Mouse (Mus musculus) limb, embryonic 13.5 days (tissue): Measurements from ENCODE around the gene Thrb. TPM values are rescaled to one million over a fixed set of nuclear protein-coding genes. Genes with fewer than 3 reads are reported as not detected.

Experiments used
- ATAC-seq: fragments of 200-750 bp; cut with Nextera tagmentation; 2 replicates; pipeline ENCODE4 v1.8.0; 2017; ENCODE audit warnings: low read depth, moderate number of reproducible peaks, moderate TSS enrichment; ENCODE audit not compliant: low FRiP score
- H3K27ac ChIP-seq: fragments of 300-500 bp; sonication (generic); 2 replicates; pipeline ENCODE4 v1.5.1; 2015; ENCODE audit warnings: inconsistent platforms, mild to moderate bottlenecking, moderate library complexity
- H3K27me3 ChIP-seq: fragments of 300-500 bp; sonication (generic); 2 replicates; pipeline ENCODE4 v1.6.1; 2015; ENCODE audit warnings: mild to moderate bottlenecking, inconsistent platforms
- H3K36me3 ChIP-seq: fragments of 300-500 bp; sonication (generic); 2 replicates; pipeline ENCODE4 v1.6.1; 2015; ENCODE audit warnings: inconsistent platforms, mild to moderate bottlenecking, moderate library complexity
- H3K4me1 ChIP-seq: fragments of 300-500 bp; sonication (generic); 2 replicates; pipeline ENCODE4 v1.6.1; 2015; ENCODE audit warnings: inconsistent platforms
- H3K4me2 ChIP-seq: fragments of 300-500 bp; sonication (generic); replicated peaks from 2 replicates; pipeline ENCODE4 v1.6.1; 2015; ENCODE audit warnings: inconsistent platforms, mild to moderate bottlenecking, moderate library complexity
- H3K4me3 ChIP-seq: fragments of 300-500 bp; sonication (generic); 2 replicates; pipeline ENCODE4 v1.5.1; 2015; ENCODE audit warnings: moderate library complexity, mild to moderate bottlenecking, inconsistent platforms
- H3K9ac ChIP-seq: fragments of 300-500 bp; sonication (generic); 2 replicates; pipeline ENCODE4 v1.6.1; 2015; ENCODE audit warnings: mild to moderate bottlenecking, inconsistent platforms
- H3K9me3 ChIP-seq: fragments of 300-500 bp; sonication (generic); 2 replicates; pipeline ENCODE4 v1.6.1; 2016; ENCODE audit warnings: inconsistent platforms
- WGBS: fragments of 180-500 bp; shearing (Covaris S2); methylation state at CpG from one replicate; pipeline ENCODE4 v1.1.7; 2015; 5-methylcytosine and 5-hydroxymethylcytosine counted together
- polyA plus RNA-seq: library from polyadenylated mRNA; unstranded; fragments of >200 nt; fragmentation: Nextera tagmentation; extraction: Ambion mirVana; gene quantifications from 2 replicates; pipeline ENCODE4 v1.2.1, GENCODE M21; 2015

Thrb gene
- polyA plus RNA-seq, 1 experiment from 2014 or later: 1.2 TPM

DNA sequence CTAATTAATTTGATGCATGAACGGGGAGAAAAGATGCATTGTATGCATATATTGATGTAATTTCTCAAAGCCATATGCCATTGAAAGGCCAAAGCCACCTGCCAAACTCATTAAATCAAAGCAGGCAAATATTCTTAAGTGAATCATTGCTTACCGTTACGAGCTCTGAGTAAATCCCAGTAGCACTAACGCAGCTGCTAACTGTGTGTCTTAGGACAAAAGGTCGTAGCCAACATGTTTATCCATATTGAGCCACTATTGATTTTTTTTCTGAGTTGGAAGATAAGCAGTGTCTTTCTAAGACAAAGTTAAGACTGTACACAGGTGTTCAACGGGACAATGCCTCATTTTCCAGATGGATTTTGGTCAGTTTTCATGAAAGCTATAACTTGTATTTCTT, 323.8 kb downstream of the Thrb start:
- H3K4me1 ChIP-seq: no peaks in the 10 kb centered on the region
- no peak overlapping the region for H3K4me2 ChIP-seq
- no peak overlapping the region for H3K27ac ChIP-seq
- WGBS: 52% methylated on average over 6 of the region's 6 CpGs
- H3K27me3 ChIP-seq: no peaks in the 10 kb centered on the region
- no peaks in the 10 kb centered on the region for H3K9me3 ChIP-seq
- ATAC-seq: no peak
- no peak overlapping the region for H3K4me3 ChIP-seq
- H3K36me3 ChIP-seq: no peaks in the 10 kb centered on the region
- no peak overlapping the region for H3K9ac ChIP-seq

DNA sequence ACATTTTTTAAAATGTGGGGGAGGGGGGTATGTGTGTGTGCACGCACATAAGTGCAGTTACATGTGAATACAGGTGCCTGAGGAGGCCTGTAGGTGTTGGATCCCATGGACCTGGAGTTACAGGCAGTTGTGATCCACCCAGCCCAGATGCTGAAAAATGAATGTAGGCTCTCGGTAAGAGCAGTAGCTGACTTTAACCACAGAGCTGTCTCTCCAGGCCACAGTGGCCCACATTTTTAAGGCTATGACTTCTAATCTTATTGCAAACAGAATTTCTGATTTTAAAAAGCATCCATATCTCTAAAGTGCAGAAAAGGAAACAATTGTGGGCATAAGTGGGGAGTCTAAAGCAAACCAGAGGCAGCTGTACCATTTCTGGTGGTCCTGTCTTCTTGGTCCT, 328.5 kb downstream of the Thrb start:
- Histone ChIP-seq H3K9me3 (no peaks in the 10 kb centered on the region), H3K36me3 (no peaks in the 10 kb centered on the region), H3K4me1 (no peaks in the 10 kb centered on the region), H3K4me3 (no peak overlapping the region), H3K27ac (no peak overlapping the region), H3K9ac (no peak overlapping the region), H3K4me2 (no peak overlapping the region), H3K27me3 (no peaks in the 10 kb centered on the region)
- ATAC-seq: no peak
- 81% methylated on average over 2 of the region's 2 CpGs for WGBS

DNA sequence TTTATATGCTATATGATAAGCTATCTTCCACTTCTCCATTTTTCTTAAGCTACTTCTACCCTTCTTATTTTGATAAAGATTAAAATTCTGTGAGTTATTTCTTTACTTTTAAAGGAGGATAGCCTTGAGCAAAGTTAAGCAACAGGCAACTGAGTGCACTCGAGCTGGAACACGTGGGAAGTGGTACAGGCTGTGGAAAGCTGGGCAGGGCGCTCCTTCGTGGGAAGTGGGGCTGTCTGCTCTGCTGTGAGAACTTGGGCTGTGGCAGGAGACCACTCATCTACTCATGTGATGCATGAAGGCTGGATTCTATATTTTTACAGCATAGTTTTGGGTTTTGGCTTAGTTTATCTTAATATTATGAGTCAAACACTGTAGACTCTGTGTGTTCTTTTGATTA, 329.1 kb downstream of the Thrb start:
- H3K27ac ChIP-seq: no peak overlapping the region
- H3K36me3 ChIP-seq: no peaks in the 10 kb centered on the region
- WGBS: 78% methylated on average over 4 of the region's 4 CpGs
- H3K4me1 ChIP-seq: no peaks in the 10 kb centered on the region
- H3K9ac ChIP-seq: no peak overlapping the region
- no peak overlapping the region for H3K4me2 ChIP-seq
- H3K9me3 ChIP-seq: no peaks in the 10 kb centered on the region
- no peak overlapping the region for H3K4me3 ChIP-seq
- no peak for ATAC-seq
- no peaks in the 10 kb centered on the region for H3K27me3 ChIP-seq

DNA sequence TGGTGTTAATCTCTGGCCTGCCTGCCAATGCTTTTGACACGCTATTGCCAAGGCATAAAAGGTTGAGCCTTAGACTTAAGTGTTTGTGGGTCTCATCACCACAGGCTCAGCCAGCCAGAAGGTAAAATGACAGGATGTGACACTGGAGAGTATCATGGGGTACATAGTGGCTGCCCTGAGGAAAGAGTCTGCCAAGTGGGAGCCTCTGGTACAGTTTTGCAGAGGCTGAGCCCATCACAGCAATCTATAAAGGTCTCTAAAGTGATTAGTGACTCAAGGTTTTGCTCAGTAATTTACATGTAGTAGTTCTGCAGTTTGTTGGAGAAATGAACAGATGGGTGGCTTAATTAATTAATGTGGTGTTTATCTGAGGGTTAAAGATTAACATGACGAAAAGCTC, 330.1 kb downstream of the Thrb start:
- ATAC-seq: no peak
- WGBS: 74% methylated on average over 2 of the region's 2 CpGs
- H3K36me3 ChIP-seq: no peaks in the 10 kb centered on the region
- H3K4me2 ChIP-seq: no peak overlapping the region
- H3K9me3 ChIP-seq: no peaks in the 10 kb centered on the region
- no peak overlapping the region for H3K9ac ChIP-seq
- no peaks in the 10 kb centered on the region for H3K4me1 ChIP-seq
- no peak overlapping the region for H3K4me3 ChIP-seq
- H3K27ac ChIP-seq: no peak overlapping the region
- no peaks in the 10 kb centered on the region for H3K27me3 ChIP-seq

DNA sequence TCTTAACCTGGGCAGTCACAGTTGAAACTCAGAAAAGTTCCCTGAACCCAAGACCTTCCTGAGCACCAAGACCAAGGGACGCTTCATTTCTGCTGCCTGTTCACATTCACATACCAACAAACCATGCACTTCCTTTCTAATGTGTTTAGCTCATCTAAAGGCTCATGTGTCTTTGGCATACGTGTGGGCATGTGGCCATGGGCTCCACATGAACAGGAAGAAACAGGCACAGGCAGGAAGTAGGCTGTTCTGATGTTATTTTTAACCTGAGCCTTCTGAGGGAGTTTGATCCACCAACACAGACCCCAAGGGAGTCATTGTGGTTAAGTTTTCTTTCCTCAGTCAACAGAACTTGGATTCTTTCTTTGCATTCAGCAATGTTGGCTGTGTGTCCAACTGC, 341.8 kb downstream of the Thrb start:
- Histone ChIP-seq H3K27me3 (no peaks in the 10 kb centered on the region), H3K36me3 (no peaks in the 10 kb centered on the region), H3K27ac (no peak overlapping the region), H3K4me1 (no peaks in the 10 kb centered on the region), H3K4me2 (no peak overlapping the region), H3K9me3 (no peaks in the 10 kb centered on the region), H3K9ac (no peak overlapping the region), H3K4me3 (no peak overlapping the region)
- WGBS: 58% methylated on average over 2 of the region's 2 CpGs
- no peak for ATAC-seq

DNA sequence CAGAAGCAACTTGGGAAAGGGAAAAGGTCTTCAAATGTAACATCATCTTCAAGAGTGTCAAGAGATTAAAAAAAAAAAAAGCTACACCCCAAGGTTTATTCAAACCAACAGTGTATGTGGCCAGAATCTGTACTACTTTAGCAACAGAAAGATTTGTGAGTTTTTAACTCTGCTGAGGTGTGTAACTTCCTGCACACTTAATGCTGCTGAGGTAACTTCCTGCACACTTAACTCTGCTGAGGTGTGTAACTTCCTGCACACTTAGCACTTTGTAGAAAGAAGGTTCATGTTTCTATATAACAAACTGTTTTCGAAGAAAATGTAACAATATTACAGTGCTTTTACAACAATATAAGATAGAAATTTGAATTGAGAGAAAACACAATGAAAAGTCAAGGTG, 343.6 kb downstream of the Thrb start:
- H3K4me2 ChIP-seq: no peak overlapping the region
- H3K9ac ChIP-seq: no peak overlapping the region
- no peak overlapping the region for H3K27ac ChIP-seq
- no peak overlapping the region for H3K4me3 ChIP-seq
- H3K27me3 ChIP-seq: no peaks in the 10 kb centered on the region
- H3K4me1 ChIP-seq: no peaks in the 10 kb centered on the region
- H3K36me3 ChIP-seq: no peaks in the 10 kb centered on the region
- no peak for ATAC-seq
- 93% methylated on average over 1 of the region's 1 CpGs for WGBS
- H3K9me3 ChIP-seq: no peaks in the 10 kb centered on the region

DNA sequence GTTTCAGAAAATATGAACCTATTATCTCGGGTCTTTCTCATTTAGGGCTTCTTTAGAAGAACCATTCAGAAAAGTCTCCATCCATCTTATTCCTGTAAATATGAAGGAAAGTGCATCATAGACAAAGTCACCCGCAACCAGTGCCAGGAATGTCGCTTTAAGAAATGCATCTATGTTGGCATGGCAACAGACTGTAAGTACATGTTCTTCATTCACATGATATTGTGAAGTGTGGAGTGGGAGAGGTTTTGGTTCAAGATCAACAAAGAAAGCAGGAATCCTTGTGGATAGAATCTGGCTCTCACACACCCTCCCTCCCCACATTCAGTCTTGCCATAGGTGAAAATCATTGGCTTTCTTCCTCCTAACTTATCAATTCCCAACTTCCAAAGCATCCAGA, 348.5 kb downstream of the Thrb start:
- no peak overlapping the region for H3K4me2 ChIP-seq
- no peak overlapping the region for H3K27ac ChIP-seq
- H3K27me3 ChIP-seq: no peaks in the 10 kb centered on the region
- H3K4me1 ChIP-seq: no peaks in the 10 kb centered on the region
- no peaks in the 10 kb centered on the region for H3K9me3 ChIP-seq
- no peaks in the 10 kb centered on the region for H3K36me3 ChIP-seq
- no peak overlapping the region for H3K9ac ChIP-seq
- ATAC-seq: no peak
- no peak overlapping the region for H3K4me3 ChIP-seq
- 80% methylated on average over 3 of the region's 3 CpGs for WGBS

DNA sequence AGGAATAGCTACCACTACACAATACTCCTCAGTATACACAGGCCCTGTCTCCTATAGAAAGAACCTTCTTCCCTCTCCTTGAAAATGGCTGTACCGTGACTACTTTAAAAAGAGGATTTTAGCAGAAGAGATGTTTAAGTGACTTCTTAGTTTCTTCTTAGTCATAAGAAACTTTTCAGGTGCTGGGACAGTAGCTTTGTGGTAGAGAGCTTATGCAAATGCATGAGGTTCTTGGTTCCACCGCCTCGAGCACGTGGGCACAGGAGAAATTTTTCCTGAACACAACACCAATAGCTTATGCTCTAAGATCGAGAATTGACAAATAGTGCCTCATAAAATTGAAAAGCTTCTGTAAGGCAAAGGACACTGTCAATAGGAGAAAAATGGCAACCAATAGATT, 356.5 kb downstream of the Thrb start:
- Histone ChIP-seq H3K9me3 (no peaks in the 10 kb centered on the region), H3K4me3 (no peak overlapping the region)
- WGBS: 89% methylated on average over 5 of the region's 5 CpGs

DNA sequence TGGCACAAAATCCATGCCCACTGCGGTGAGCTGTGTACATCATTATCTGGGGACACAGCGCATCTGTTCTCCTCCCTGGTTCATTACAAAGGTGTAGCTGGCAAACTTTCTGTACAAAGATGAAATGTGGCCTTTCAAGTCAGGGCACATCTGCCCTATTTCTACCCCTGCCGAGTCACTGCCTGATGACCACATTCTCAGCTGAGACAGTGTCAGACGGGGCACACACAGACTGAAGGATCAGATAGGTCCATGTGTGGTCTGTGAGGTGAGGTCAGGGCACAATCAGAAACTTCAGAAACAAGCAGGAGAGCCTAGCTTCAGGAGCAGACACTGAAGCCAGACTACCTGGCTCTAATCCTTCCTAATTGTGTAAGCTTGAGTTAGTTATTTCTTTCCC, 360.1 kb downstream of the Thrb start:
- no peak overlapping the region for H3K4me2 ChIP-seq
- H3K9me3 ChIP-seq: no peaks in the 10 kb centered on the region
- no peak overlapping the region for H3K4me3 ChIP-seq
- 83% methylated on average over 4 of the region's 4 CpGs for WGBS
- no peaks in the 10 kb centered on the region for H3K4me1 ChIP-seq
- no peak for ATAC-seq
- no peaks in the 10 kb centered on the region for H3K36me3 ChIP-seq
- no peak overlapping the region for H3K9ac ChIP-seq
- H3K27ac ChIP-seq: no peak overlapping the region
- no peaks in the 10 kb centered on the region for H3K27me3 ChIP-seq

More for the DNA sequence above, 356.5 kb downstream of the Thrb start:
- no peaks in the 10 kb centered on the region for H3K27me3 ChIP-seq
- H3K9ac ChIP-seq: no peak overlapping the region
- H3K36me3 ChIP-seq: no peaks in the 10 kb centered on the region
- no peak overlapping the region for H3K4me2 ChIP-seq
- H3K4me1 ChIP-seq: no peaks in the 10 kb centered on the region
- no peak for ATAC-seq
- H3K27ac ChIP-seq: no peak overlapping the region

DNA sequence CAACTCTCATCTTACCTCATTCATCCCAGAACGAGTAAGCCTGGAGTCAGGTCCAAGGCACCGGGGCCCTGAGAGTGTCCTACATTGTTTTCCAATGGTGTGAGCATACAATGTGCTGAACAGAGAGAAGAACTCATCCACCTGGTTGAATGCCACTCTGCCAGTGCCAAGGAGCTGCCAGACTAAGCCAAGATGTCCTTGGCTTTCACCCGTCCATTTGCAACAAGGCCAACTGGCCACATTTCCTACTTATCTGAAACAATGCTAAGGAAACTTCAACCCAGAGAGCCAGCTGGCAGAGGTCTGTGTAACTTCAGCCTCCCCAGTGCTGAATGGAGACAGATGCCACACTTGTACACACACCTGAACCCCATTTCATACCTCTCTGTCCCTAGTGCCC, 360.6 kb downstream of the Thrb start:
- no peaks in the 10 kb centered on the region for H3K4me1 ChIP-seq
- no peak overlapping the region for H3K4me2 ChIP-seq
- WGBS: 80% methylated on average over 3 of the region's 3 CpGs
- no peak overlapping the region for H3K27ac ChIP-seq
- no peaks in the 10 kb centered on the region for H3K36me3 ChIP-seq
- ATAC-seq: no peak
- H3K9ac ChIP-seq: no peak overlapping the region
- H3K27me3 ChIP-seq: no peaks in the 10 kb centered on the region
- H3K4me3 ChIP-seq: no peak overlapping the region
- no peaks in the 10 kb centered on the region for H3K9me3 ChIP-seq

DNA sequence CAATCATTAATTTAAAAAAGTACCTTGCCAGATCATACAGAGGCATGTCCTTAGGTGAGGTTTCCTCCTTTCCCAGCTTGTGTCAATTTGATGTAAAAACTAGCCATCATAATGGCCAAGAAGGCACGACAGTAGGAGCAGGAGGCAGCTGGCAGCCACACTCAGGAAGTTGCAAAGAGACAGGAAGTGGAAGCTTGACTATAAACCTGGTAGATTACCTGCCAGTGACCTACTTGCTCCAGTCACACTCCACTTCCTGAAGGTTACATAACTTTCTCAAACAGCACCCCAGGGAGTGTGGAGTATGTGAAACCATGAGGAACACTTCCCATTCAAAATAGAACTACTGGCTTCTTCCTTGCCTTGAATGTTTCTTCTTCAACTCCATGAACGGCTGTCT, 361.7 kb downstream of the Thrb start:
- ATAC-seq: no peak
- H3K27me3 ChIP-seq: no peaks in the 10 kb centered on the region

DNA sequence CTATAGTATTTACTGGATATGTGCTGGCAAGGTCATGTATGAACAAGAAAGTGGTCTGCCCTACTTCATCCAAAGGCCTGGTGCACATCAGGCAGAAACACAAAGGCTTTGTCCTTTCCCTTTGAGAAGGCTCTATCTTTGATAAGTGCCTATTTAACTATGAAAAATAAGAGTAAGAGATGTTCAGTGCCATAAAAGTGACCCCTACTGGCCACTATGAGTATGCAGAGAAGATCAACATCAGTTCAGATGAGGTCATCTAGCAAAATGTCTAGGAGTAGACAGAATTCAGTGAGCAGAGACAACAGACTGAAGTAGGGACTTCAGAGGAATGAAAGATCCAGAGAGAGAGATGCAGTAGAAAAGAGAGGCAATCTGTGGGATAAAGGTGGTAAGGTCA, 362.3 kb downstream of the Thrb start:
- H3K27me3 ChIP-seq: no peaks in the 10 kb centered on the region
- no peak for ATAC-seq
- H3K4me1 ChIP-seq: no peaks in the 10 kb centered on the region
- no peak overlapping the region for H3K4me3 ChIP-seq
- no peaks in the 10 kb centered on the region for H3K36me3 ChIP-seq
- H3K9ac ChIP-seq: no peak overlapping the region
- no peak overlapping the region for H3K27ac ChIP-seq
- H3K9me3 ChIP-seq: no peaks in the 10 kb centered on the region
- no peak overlapping the region for H3K4me2 ChIP-seq

More for the DNA sequence above, 361.7 kb downstream of the Thrb start:
- H3K4me1 ChIP-seq: no peaks in the 10 kb centered on the region
- H3K4me3 ChIP-seq: no peak overlapping the region
- H3K4me2 ChIP-seq: no peak overlapping the region
- no peak overlapping the region for H3K27ac ChIP-seq
- WGBS: 63% methylated on average over 2 of the region's 2 CpGs
- no peak overlapping the region for H3K9ac ChIP-seq
- H3K36me3 ChIP-seq: no peaks in the 10 kb centered on the region
- H3K9me3 ChIP-seq: no peaks in the 10 kb centered on the region

DNA sequence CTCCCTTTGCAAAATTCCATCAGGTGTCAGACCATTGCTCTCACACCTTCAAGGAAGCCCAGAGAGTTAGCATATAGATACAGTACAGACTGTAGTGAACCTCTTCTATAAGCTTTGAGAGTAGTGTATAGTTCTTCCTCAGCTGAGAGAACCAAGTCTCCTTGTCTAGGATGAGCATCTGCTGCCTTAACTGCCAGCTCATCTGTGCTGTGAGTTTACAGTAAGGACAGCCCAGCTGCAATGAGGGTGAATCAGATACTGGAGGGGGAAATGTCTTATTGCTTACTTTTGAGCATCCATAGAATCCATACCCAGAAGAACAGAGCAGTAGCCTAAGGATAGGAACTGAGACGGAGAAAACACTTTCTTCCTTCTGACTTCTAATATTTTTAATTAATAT, 367.8 kb downstream of the Thrb start:
- Histone ChIP-seq H3K9me3 (no peaks in the 10 kb centered on the region), H3K4me3 (no peak overlapping the region), H3K27ac (no peak overlapping the region), H3K27me3 (no peaks in the 10 kb centered on the region), H3K4me1 (no peaks in the 10 kb centered on the region), H3K4me2 (no peak overlapping the region), H3K9ac (no peak overlapping the region), H3K36me3 (no peaks in the 10 kb centered on the region)
- ATAC-seq: no peak
- 79% methylated on average over 1 of the region's 1 CpGs for WGBS
